Comparison of ENCODE assay signal across 10 mouse cellular contexts in genomic region chr2:53121797-53122196, GRCm38 (mm10).
DNase-seq lines count a peak whose midpoint lies in the region; ATAC-seq and TF ChIP-seq lines count a peak whose summit lies in the region.
"Had no signal": no experiment of that assay in that cellular context is flagged by ENCODE, and none has a peak within 500 bp of the region (broad histone marks: within the 10 kb centered on the region; RNA-seq: fewer than 3 reads in every experiment).

No protein-coding gene starts in this region.

- no peaks in the 10 kb centered on the region for H3K4me1 ChIP-seq in hindbrain, embryonic 10.5 days (replicated peaks)
- H3K4me1 ChIP-seq in hindbrain, embryonic 12.5 days: no peaks in the 10 kb centered on the region
- no peaks in the 10 kb centered on the region for H3K4me1 ChIP-seq in cerebellum, adult 2 months (ENCODE audit: control insufficient read depth, insufficient read depth, low read length)
- H3K4me1 ChIP-seq in midbrain, embryonic 15.5 days: no peaks in the 10 kb centered on the region
- H3K4me1 ChIP-seq: embryonic facial prominence, embryonic 15.5 days had no signal

- DNase-seq in hindbrain, embryonic 10.5 days (ENCODE audit: low spot score): peak; percentile 24
- peak; percentile 52 for DNase-seq in ES-CJ7 (ENCODE audit: low read depth, low spot score)
- peak; percentile 32 to 50 for DNase-seq in cerebellum, adult 2 months
- peak; percentile 61 for DNase-seq in forelimb bud, embryonic 11.5 days (ENCODE audit: low read depth, low spot score)
- DNase-seq in layer of hippocampus, postnatal 14 days (ENCODE audit: low spot score in 2 of 2): peak; percentile 48 to 50
- DNase-seq in thymus, postnatal 36 days: peak; percentile 17 to 22

- no peak overlapping the region for H3K4me2 ChIP-seq in hindbrain, embryonic 12.5 days (replicated peaks)
- H3K4me2 ChIP-seq in midbrain, embryonic 15.5 days: no peak overlapping the region
- H3K4me2 ChIP-seq: embryonic facial prominence, embryonic 15.5 days had no signal

- 75% methylated on average over 5 of the region's 5 CpGs for WGBS in hindbrain, embryonic 10.5 days
- WGBS in hindbrain, embryonic 12.5 days: 78% methylated on average over 5 of the region's 5 CpGs
- WGBS in cerebellum, adult 2 months: 75% methylated on average over 5 of the region's 5 CpGs
- WGBS in midbrain, embryonic 15.5 days: 78% methylated on average over 5 of the region's 5 CpGs

- TF ChIP-seq CTCF in cerebellum, adult 2 months (IDR thresholded peaks at IDR 0.05; ENCODE audit: borderline replicate concordance, insufficient read depth, low read depth, low read length): peak; percentile 45; the same call in 1 of the 2 replicates

- H3K9ac ChIP-seq in hindbrain, embryonic 12.5 days: no peak overlapping the region
- H3K9ac ChIP-seq in midbrain, embryonic 15.5 days: no peak overlapping the region
- H3K9ac ChIP-seq: embryonic facial prominence, embryonic 15.5 days had no signal

- H3K9me3 ChIP-seq in hindbrain, embryonic 10.5 days: no peaks in the 10 kb centered on the region
- H3K9me3 ChIP-seq in hindbrain, embryonic 12.5 days (replicated peaks): no peaks in the 10 kb centered on the region
- no peaks in the 10 kb centered on the region for H3K9me3 ChIP-seq in midbrain, embryonic 15.5 days
- H3K9me3 ChIP-seq: embryonic facial prominence, embryonic 15.5 days had no signal

- no peaks in the 10 kb centered on the region for H3K27me3 ChIP-seq in hindbrain, embryonic 10.5 days (ENCODE audit: insufficient read depth, poor library complexity, severe bottlenecking)
- H3K27me3 ChIP-seq in hindbrain, embryonic 12.5 days: no peaks in the 10 kb centered on the region
- no peaks in the 10 kb centered on the region; the same call in 1 of the 2 replicates for H3K27me3 ChIP-seq in cerebellum, adult 2 months (ENCODE audit: control insufficient read depth, insufficient read depth, low read length)
- no peaks in the 10 kb centered on the region for H3K27me3 ChIP-seq in midbrain, embryonic 15.5 days (replicated peaks)
- H3K27me3 ChIP-seq: embryonic facial prominence, embryonic 15.5 days had no signal

- no peak overlapping the region for H3K27ac ChIP-seq in hindbrain, embryonic 10.5 days
- no peak overlapping the region for H3K27ac ChIP-seq in hindbrain, embryonic 12.5 days
- H3K27ac ChIP-seq in cerebellum, adult 2 months (ENCODE audit: insufficient read depth, low read length): no peak overlapping the region
- no peak overlapping the region for H3K27ac ChIP-seq in midbrain, embryonic 15.5 days
- H3K27ac ChIP-seq: embryonic facial prominence, embryonic 15.5 days; macrophage had no signal

- ATAC-seq in hindbrain, embryonic 12.5 days (ENCODE audit: low FRiP score): no peak
- peak; percentile 70 for ATAC-seq in midbrain, embryonic 15.5 days (replicated peaks)

- TF ChIP-seq POLR2A in cerebellum, adult 2 months (IDR thresholded peaks at IDR 0.05; ENCODE audit: borderline replicate concordance, insufficient read depth, low read length): no peak

- no peak overlapping the region for H3K4me3 ChIP-seq in hindbrain, embryonic 10.5 days
- no peak overlapping the region for H3K4me3 ChIP-seq in hindbrain, embryonic 12.5 days
- no peak overlapping the region for H3K4me3 ChIP-seq in cerebellum, adult 2 months (replicated peaks; ENCODE audit: insufficient read depth, low read depth, low read length)
- H3K4me3 ChIP-seq in midbrain, embryonic 15.5 days: no peak overlapping the region
- H3K4me3 ChIP-seq: embryonic facial prominence, embryonic 15.5 days had no signal

- H3K36me3 ChIP-seq in hindbrain, embryonic 10.5 days: peaks cover 78% of the 10 kb centered on the region
- H3K36me3 ChIP-seq in hindbrain, embryonic 12.5 days: peaks cover 55% of the 10 kb centered on the region
- peaks cover 32% of the 10 kb centered on the region for H3K36me3 ChIP-seq in midbrain, embryonic 15.5 days (replicated peaks)
